Mouse (Mus musculus): ENCODE data around the gene Nkain2. TPM values are rescaled to one million over a fixed set of nuclear protein-coding genes. Genes with fewer than 3 reads are reported as not detected.
"Not testable (repeated sequence)": the region's sequence is repeated elsewhere in the genome, so short reads cannot be mapped to it uniquely, and the experiment has no call there.

Nkain2 gene
- polyA plus RNA-seq, 1 experiment from 2014 or later, result 13.6 TPM

DNA sequence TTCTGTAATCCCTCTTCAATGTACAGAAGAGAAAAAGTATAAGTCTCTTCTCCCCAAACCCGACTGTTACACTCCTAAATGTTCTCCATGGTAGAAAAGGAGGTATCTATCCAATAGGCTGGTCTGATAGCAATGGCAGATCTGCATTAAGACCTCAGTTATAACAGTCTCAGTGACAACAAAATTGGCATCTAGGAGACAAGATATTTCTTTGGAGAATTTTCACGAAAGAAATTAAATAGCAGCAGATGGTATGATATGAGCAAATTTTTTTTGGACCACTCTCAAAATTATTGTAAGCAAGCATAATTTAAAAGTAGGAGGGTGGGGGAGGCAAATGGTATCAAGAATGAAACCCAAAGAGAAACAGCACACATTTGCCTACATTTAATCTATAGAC lies 94.0 kb downstream of the Nkain2 start:
- 74% methylated on average over 2 of the region's 2 CpGs for WGBS
- Histone ChIP-seq H3K4me2 (ENCODE audit: low read length) (no peak overlapping the region), H3K27ac (replicated peaks; ENCODE audit: low read depth, low read length) (no peak overlapping the region), H3K36me3 (ENCODE audit: control insufficient read depth, insufficient read depth, low read length) (no peaks in the 10 kb centered on the region), H3K4me3 (replicated peaks; ENCODE audit: low read depth, low read length) (no peak overlapping the region), H3K9me3 (ENCODE audit: control insufficient read depth, low read length) (no peaks in the 10 kb centered on the region), H3K4me1 (ENCODE audit: control insufficient read depth, insufficient read depth, low read length) (no peaks in the 10 kb centered on the region), H3K27me3 (ENCODE audit: control insufficient read depth, insufficient read depth, low read length) (no peaks in the 10 kb centered on the region), H3K9ac (replicated peaks; ENCODE audit: low read length) (no peak overlapping the region)
- ATAC-seq (ENCODE audit: low FRiP score, low TSS enrichment) (no peak), DNase-seq (no peak)

DNA sequence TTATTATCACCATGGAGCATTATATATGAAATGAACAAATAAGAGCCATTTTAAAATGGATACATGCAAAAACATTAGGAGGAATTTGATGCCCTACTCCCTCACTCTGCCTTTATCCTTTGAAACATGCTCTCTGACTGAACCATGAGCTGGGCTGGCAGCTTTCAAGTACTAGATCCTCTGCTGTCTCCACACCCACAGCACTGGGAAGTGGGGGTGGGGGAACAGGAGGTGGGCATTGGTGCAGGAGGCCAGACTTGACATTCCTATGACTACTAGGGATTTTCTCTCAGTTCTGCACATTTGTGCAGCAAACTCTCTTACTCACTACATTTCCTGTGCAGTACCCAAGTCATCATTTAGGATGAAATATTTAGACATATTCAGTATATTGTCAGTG lies 99.7 kb downstream of the Nkain2 start:
- Histone ChIP-seq H3K27me3 (ENCODE audit: control insufficient read depth, insufficient read depth, low read length) (no peaks in the 10 kb centered on the region), H3K27ac (replicated peaks; ENCODE audit: low read depth, low read length) (no peak overlapping the region), H3K4me2 (ENCODE audit: low read length) (no peak overlapping the region), H3K9ac (replicated peaks; ENCODE audit: low read length) (no peak overlapping the region), H3K4me3 (replicated peaks; ENCODE audit: low read depth, low read length) (no peak overlapping the region), H3K9me3 (ENCODE audit: control insufficient read depth, low read length) (no peaks in the 10 kb centered on the region), H3K36me3 (ENCODE audit: control insufficient read depth, insufficient read depth, low read length) (no peaks in the 10 kb centered on the region), H3K4me1 (ENCODE audit: control insufficient read depth, insufficient read depth, low read length) (no peaks in the 10 kb centered on the region)
- ATAC-seq (ENCODE audit: low FRiP score, low TSS enrichment), result no peak
- no peak for DNase-seq

- no peaks in the 10 kb centered on the region for H3K9me3 ChIP-seq (ENCODE audit: control insufficient read depth, low read length)
- ATAC-seq (ENCODE audit: low FRiP score, low TSS enrichment) (no peak), DNase-seq (peak; percentile 4)
- no peak overlapping the region for H3K4me3 ChIP-seq (replicated peaks; ENCODE audit: low read depth, low read length)
- H3K27me3 ChIP-seq (ENCODE audit: control insufficient read depth, insufficient read depth, low read length), result no peaks in the 10 kb centered on the region
- no peak overlapping the region for H3K27ac ChIP-seq (replicated peaks; ENCODE audit: low read depth, low read length)
- no peaks in the 10 kb centered on the region for H3K4me1 ChIP-seq (ENCODE audit: control insufficient read depth, insufficient read depth, low read length)
- no peaks in the 10 kb centered on the region for H3K36me3 ChIP-seq (ENCODE audit: control insufficient read depth, insufficient read depth, low read length)
- H3K4me2 ChIP-seq (ENCODE audit: low read length), result no peak overlapping the region
- WGBS, result 91% methylated on average over 3 of the region's 3 CpGs
- H3K9ac ChIP-seq (replicated peaks; ENCODE audit: low read length), result no peak overlapping the region
Observed at GRCm38 (mm10) chr10:32782732-32783359, 107.4 kb downstream of the Nkain2 start.

GRCm38 (mm10) chr10:32738989-32739388 lies 151.3 kb downstream of the Nkain2 start:
- WGBS, result 83% methylated on average over 2 of the region's 2 CpGs
- Histone ChIP-seq H3K27me3 (ENCODE audit: control insufficient read depth, insufficient read depth, low read length) (no peaks in the 10 kb centered on the region), H3K36me3 (ENCODE audit: control insufficient read depth, insufficient read depth, low read length) (no peaks in the 10 kb centered on the region), H3K4me3 (replicated peaks; ENCODE audit: low read depth, low read length) (no peak overlapping the region), H3K9me3 (ENCODE audit: control insufficient read depth, low read length) (no peaks in the 10 kb centered on the region), H3K4me2 (ENCODE audit: low read length) (no peak overlapping the region), H3K9ac (replicated peaks; ENCODE audit: low read length) (no peak overlapping the region), H3K27ac (replicated peaks; ENCODE audit: low read depth, low read length) (no peak overlapping the region), H3K4me1 (ENCODE audit: control insufficient read depth, insufficient read depth, low read length) (no peaks in the 10 kb centered on the region)
- ATAC-seq (ENCODE audit: low FRiP score, low TSS enrichment) (no peak), DNase-seq (no peak)

DNA sequence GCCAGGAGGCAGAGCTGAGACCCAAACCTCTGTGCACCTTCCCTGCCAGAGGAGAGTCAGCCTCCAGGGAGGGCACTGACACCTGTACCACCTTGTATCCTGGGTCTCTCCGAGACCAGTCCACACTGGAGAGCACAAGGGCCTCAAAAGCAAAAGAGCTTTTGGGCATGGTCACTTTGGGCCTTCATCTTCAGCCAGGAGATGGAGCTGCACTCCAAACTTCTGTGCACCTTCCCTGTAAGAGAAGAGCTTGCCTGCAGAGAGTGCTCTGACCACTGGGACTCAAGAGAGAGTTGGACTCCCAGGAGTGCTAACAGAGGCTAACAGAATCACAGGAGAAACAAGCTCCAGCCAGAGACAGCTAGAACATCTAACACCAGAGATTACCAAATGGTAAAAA lies 183.7 kb downstream of the Nkain2 start:
- not testable (repeated sequence) for H3K9ac ChIP-seq (replicated peaks; ENCODE audit: low read length); H3K36me3 ChIP-seq (ENCODE audit: control insufficient read depth, insufficient read depth, low read length)
- WGBS, result 91% methylated on average over 1 of the region's 1 CpGs

GRCm38 (mm10) chr10:32696661-32697060 lies 193.6 kb downstream of the Nkain2 start:
- Histone ChIP-seq H3K36me3 (ENCODE audit: control insufficient read depth, insufficient read depth, low read length) (no peaks in the 10 kb centered on the region), H3K9ac (replicated peaks; ENCODE audit: low read length) (no peak overlapping the region), H3K4me3 (replicated peaks; ENCODE audit: low read depth, low read length) (no peak overlapping the region), H3K4me1 (ENCODE audit: control insufficient read depth, insufficient read depth, low read length) (no peaks in the 10 kb centered on the region), H3K9me3 (ENCODE audit: control insufficient read depth, low read length) (no peaks in the 10 kb centered on the region), H3K27me3 (ENCODE audit: control insufficient read depth, insufficient read depth, low read length) (no peaks in the 10 kb centered on the region), H3K27ac (replicated peaks; ENCODE audit: low read depth, low read length) (no peak overlapping the region), H3K4me2 (ENCODE audit: low read length) (no peak overlapping the region)
- DNase-seq (no peak), ATAC-seq (ENCODE audit: low FRiP score, low TSS enrichment) (no peak)
- 93% methylated on average over 2 of the region's 2 CpGs for WGBS

More for the DNA sequence above, 183.7 kb downstream of the Nkain2 start:
- not testable (repeated sequence) for H3K4me2 ChIP-seq (ENCODE audit: low read length); H3K4me1 ChIP-seq (ENCODE audit: control insufficient read depth, insufficient read depth, low read length); ATAC-seq (ENCODE audit: low FRiP score, low TSS enrichment); H3K27me3 ChIP-seq (ENCODE audit: control insufficient read depth, insufficient read depth, low read length); H3K9me3 ChIP-seq (ENCODE audit: control insufficient read depth, low read length); H3K4me3 ChIP-seq (replicated peaks; ENCODE audit: low read depth, low read length); H3K27ac ChIP-seq (replicated peaks; ENCODE audit: low read depth, low read length); DNase-seq

DNA sequence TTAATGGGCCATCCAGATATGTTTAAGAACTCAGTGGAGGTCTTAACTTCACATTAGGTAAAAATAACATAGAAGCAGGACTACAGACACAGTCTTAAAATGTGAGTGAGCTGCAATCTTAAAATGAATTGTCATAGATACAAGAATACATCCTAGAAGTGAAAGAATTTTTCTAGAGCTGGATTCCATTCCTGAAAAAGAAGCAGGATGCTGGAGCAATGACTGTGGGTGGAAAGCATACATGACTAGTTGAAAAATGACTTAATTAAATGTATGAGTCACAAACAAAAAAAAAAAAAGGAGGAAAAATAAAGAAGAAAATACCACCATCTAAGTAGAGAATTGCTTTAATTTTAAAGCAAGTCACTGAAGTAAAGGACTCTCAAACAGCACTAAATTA lies 205.7 kb downstream of the Nkain2 start:
- Histone ChIP-seq H3K4me2 (ENCODE audit: low read length) (no peak overlapping the region), H3K27ac (replicated peaks; ENCODE audit: low read depth, low read length) (no peak overlapping the region), H3K4me3 (replicated peaks; ENCODE audit: low read depth, low read length) (no peak overlapping the region), H3K27me3 (ENCODE audit: control insufficient read depth, insufficient read depth, low read length) (no peaks in the 10 kb centered on the region), H3K9ac (replicated peaks; ENCODE audit: low read length) (no peak overlapping the region), H3K4me1 (ENCODE audit: control insufficient read depth, insufficient read depth, low read length) (no peaks in the 10 kb centered on the region), H3K9me3 (ENCODE audit: control insufficient read depth, low read length) (no peaks in the 10 kb centered on the region), H3K36me3 (ENCODE audit: control insufficient read depth, insufficient read depth, low read length) (no peaks in the 10 kb centered on the region)
- ATAC-seq (ENCODE audit: low FRiP score, low TSS enrichment), result no peak
- DNase-seq, result no peak

DNA sequence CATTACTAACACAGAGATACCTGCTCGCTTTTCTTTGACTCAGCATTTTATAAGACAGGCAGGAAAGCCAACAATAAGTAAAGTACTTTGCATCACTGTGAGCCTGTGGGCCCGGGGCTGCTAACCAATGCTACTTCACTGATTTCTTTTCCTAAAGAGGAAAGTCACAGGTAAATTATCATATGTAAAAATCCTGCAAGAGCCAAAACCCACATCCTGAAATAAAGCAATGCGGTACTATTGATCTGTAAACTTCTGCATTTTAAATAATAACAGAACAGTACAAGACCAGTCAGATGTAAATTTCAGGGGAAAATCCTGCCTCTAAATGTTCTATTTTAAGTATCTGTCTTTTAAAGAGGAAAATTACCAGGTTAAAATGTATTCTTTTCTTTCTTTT lies 250.0 kb downstream of the Nkain2 start:
- no peak overlapping the region for H3K4me3 ChIP-seq (replicated peaks; ENCODE audit: low read depth, low read length)
- no peak overlapping the region for H3K9ac ChIP-seq (replicated peaks; ENCODE audit: low read length)
- ATAC-seq (ENCODE audit: low FRiP score, low TSS enrichment) (no peak), DNase-seq (no peak)
- H3K27me3 ChIP-seq (ENCODE audit: control insufficient read depth, insufficient read depth, low read length), result no peaks in the 10 kb centered on the region
- H3K36me3 ChIP-seq (ENCODE audit: control insufficient read depth, insufficient read depth, low read length), result no peaks in the 10 kb centered on the region
- H3K4me2 ChIP-seq (ENCODE audit: low read length), result no peak overlapping the region
- 76% methylated on average over 3 of the region's 3 CpGs for WGBS
- H3K4me1 ChIP-seq (ENCODE audit: control insufficient read depth, insufficient read depth, low read length), result no peaks in the 10 kb centered on the region
- no peak overlapping the region for H3K27ac ChIP-seq (replicated peaks; ENCODE audit: low read depth, low read length)
- no peaks in the 10 kb centered on the region for H3K9me3 ChIP-seq (ENCODE audit: control insufficient read depth, low read length)

- Histone ChIP-seq H3K27me3 (ENCODE audit: control insufficient read depth, insufficient read depth, low read length) (no peaks in the 10 kb centered on the region), H3K9me3 (ENCODE audit: control insufficient read depth, low read length) (no peaks in the 10 kb centered on the region), H3K27ac (replicated peaks; ENCODE audit: low read depth, low read length) (no peak overlapping the region), H3K36me3 (ENCODE audit: control insufficient read depth, insufficient read depth, low read length) (no peaks in the 10 kb centered on the region), H3K4me1 (ENCODE audit: control insufficient read depth, insufficient read depth, low read length) (no peaks in the 10 kb centered on the region), H3K4me3 (replicated peaks; ENCODE audit: low read depth, low read length) (no peak overlapping the region), H3K9ac (replicated peaks; ENCODE audit: low read length) (no peak overlapping the region), H3K4me2 (ENCODE audit: low read length) (no peak overlapping the region)
- peak; percentile 46; the same call in 1 of the 2 replicates for ATAC-seq (ENCODE audit: low FRiP score, low TSS enrichment)
- DNase-seq, result peak; percentile 45
Observed at GRCm38 (mm10) chr10:32639173-32639572, 251.1 kb downstream of the Nkain2 start.
